Mouse (Mus musculus): ENCODE data around the gene Traf3. TPM values are rescaled to one million over a fixed set of nuclear protein-coding genes. Genes with fewer than 3 reads are reported as not detected.

Gene Traf3
- total and polyA plus RNA-seq, 2 experiments: 2.3 to 6.2 TPM

GRCm38 (mm10) chr12:111311775-111312174 lies 145.6 kb downstream of the Traf3 start:
- no peak for DNase-seq (ENCODE audit: extremely low read depth, low read depth, low spot score)
- H3K27me3 ChIP-seq (ENCODE audit: control insufficient read depth, insufficient read depth, low read length): no peaks in the 10 kb centered on the region

DNA sequence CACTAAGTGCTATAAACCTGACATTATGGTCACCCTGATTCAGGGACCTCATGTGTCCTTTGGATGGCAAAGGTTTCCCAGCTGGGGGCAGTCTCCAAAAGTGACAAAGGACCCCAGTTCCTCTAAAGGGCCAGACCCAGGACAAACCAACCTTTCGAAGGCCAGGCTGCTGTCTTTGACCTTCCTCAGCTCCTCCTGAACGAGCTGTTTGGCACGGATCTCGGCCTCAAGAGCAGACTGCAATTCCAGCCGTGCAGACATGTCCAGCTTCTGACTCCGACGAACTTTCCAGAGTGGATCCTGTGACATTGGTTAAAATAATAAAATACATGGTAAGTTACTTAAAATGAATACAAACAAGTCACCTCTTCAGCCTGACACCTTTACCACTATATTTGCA lies 148.1 kb downstream of the Traf3 start:
- no peaks in the 10 kb centered on the region for H3K27me3 ChIP-seq (ENCODE audit: control insufficient read depth, insufficient read depth, low read length)
- WGBS: 95% methylated on average over 7 of the region's 7 CpGs
- no peak overlapping the region for H3K9ac ChIP-seq (ENCODE audit: low read depth, low read length)
- DNase-seq (ENCODE audit: extremely low read depth, low read depth, low spot score): no peak
- no peak overlapping the region for H3K27ac ChIP-seq (replicated peaks; ENCODE audit: insufficient read depth, low read depth, low read length)
- H3K79me2 ChIP-seq (ENCODE audit: control insufficient read depth, insufficient read depth, low read length): no peaks in the 10 kb centered on the region
- no peaks in the 10 kb centered on the region for H3K4me1 ChIP-seq (ENCODE audit: control insufficient read depth, insufficient read depth, low read length)
- no peak for TF ChIP-seq POLR2A (IDR thresholded peaks at IDR 0.05; ENCODE audit: extremely low read depth, insufficient read depth, low read length)
- TF ChIP-seq CTCF (IDR thresholded peaks at IDR 0.05; ENCODE audit: low read depth, low read length): no peak
- no peak overlapping the region for H3K4me3 ChIP-seq (ENCODE audit: insufficient read depth, low read depth, low read length)
- peaks cover 73% of the 10 kb centered on the region for H3K36me3 ChIP-seq (ENCODE audit: control insufficient read depth, insufficient read depth, low read length)

More at GRCm38 (mm10) chr12:111311775-111312174, 145.6 kb downstream of the Traf3 start:
- TF ChIP-seq POLR2A (IDR thresholded peaks at IDR 0.05; ENCODE audit: extremely low read depth, insufficient read depth, low read length) (no peak), CTCF (IDR thresholded peaks at IDR 0.05; ENCODE audit: low read depth, low read length) (no peak)
- H3K79me2 ChIP-seq (ENCODE audit: control insufficient read depth, insufficient read depth, low read length): no peaks in the 10 kb centered on the region
- 90% methylated on average over 10 of the region's 10 CpGs for WGBS
- no peak overlapping the region for H3K9ac ChIP-seq (ENCODE audit: low read depth, low read length)
- no peak overlapping the region for H3K4me3 ChIP-seq (ENCODE audit: insufficient read depth, low read depth, low read length)
- H3K27ac ChIP-seq (replicated peaks; ENCODE audit: insufficient read depth, low read depth, low read length): no peak overlapping the region
- H3K36me3 ChIP-seq (ENCODE audit: control insufficient read depth, insufficient read depth, low read length): peaks cover 67% of the 10 kb centered on the region
- no peaks in the 10 kb centered on the region for H3K4me1 ChIP-seq (ENCODE audit: control insufficient read depth, insufficient read depth, low read length)

Other genes starting within 250 kb of the Traf3 start
- 0.94 and 1.4 TPM in 2 replicates for gene Ankrd9, start 187.3 kb upstream of the Traf3 start, total RNA-seq (2014; rRNA removed)
- 10.5 and 12.8 TPM in 2 replicates for gene Ankrd9, start 187.3 kb upstream of the Traf3 start, polyA plus RNA-seq (2012; rRNA removed)
- gene Rcor1, start 127.0 kb upstream of the Traf3 start, total RNA-seq (2014; rRNA removed): 4.4 and 5.9 TPM in 2 replicates
- gene Rcor1, start 127.0 kb upstream of the Traf3 start, polyA plus RNA-seq (2012; rRNA removed): 3.4 and 5.3 TPM in 2 replicates
- gene 4930595D18Rik, start 18.1 kb downstream of the Traf3 start, total RNA-seq (2014; rRNA removed): not detected in 2 replicates
- not detected in 2 replicates for gene 4930595D18Rik, start 18.1 kb downstream of the Traf3 start, polyA plus RNA-seq (2012; rRNA removed)
- 0.09 and 0.74 TPM in 2 replicates for gene Amn, start 104.7 kb downstream of the Traf3 start, total RNA-seq (2014; rRNA removed)
- 0.27 and 0.55 TPM in 2 replicates for gene Amn, start 104.7 kb downstream of the Traf3 start, polyA plus RNA-seq (2012; rRNA removed)
- gene Cdc42bpb, start 211.3 kb downstream of the Traf3 start, total RNA-seq (2014; rRNA removed): 19.5 and 28.7 TPM in 2 replicates
- 96.3 and 122 TPM in 2 replicates for gene Cdc42bpb, start 211.3 kb downstream of the Traf3 start, polyA plus RNA-seq (2012; rRNA removed)
- not detected in 2 replicates for gene Lbhd2, start 240.4 kb downstream of the Traf3 start, total RNA-seq (2014; rRNA removed)
- gene Lbhd2, start 240.4 kb downstream of the Traf3 start, polyA plus RNA-seq (2012; rRNA removed): not detected in 2 replicates